In genomic region chr15:103041613-103042012, GRCm38 (mm10) we compare ENCODE assay signal across 24 mouse cellular contexts. TPM values are rescaled to one million over a fixed set of nuclear protein-coding genes. Genes with fewer than 3 reads are reported as not detected.
DNase-seq lines count a peak whose midpoint lies in the region; ATAC-seq and TF ChIP-seq lines count a peak whose summit lies in the region.
"Had no signal": no experiment of that assay in that cellular context is flagged by ENCODE, and none has a peak within 500 bp of the region (broad histone marks: within the 10 kb centered on the region; RNA-seq: fewer than 3 reads in every experiment).

No protein-coding gene starts in this region.

- DNase-seq in urinary bladder, postnatal 14 days (ENCODE audit: low spot score): peak; percentile 26
- DNase-seq in urinary bladder, postnatal 4 days (ENCODE audit: low spot score in 2 of 2): no peak
- DNase-seq in embryo, embryonic 9.5 days (ENCODE audit: extremely low spot score): peak; percentile 44
- no peak for DNase-seq in stomach, postnatal 0 days (ENCODE audit: low spot score)
- DNase-seq in gastrocnemius, postnatal 36 days: no peak
- no peak for DNase-seq in cerebellum, adult 11-12 months
- DNase-seq: adrenal gland, adult 2 months; cerebellum, adult 9-10 months; gastrocnemius, postnatal 25 days; heart, postnatal 4 days; kidney, adult 18-20 months; liver, postnatal 0 days; thymus, postnatal 36 days had no signal

- no peak for ATAC-seq in limb, embryonic 15.5 days (ENCODE audit: insufficient number of reproducible peaks, low FRiP score, low TSS enrichment, low read depth)
- ATAC-seq in stomach, postnatal 0 days (ENCODE audit: low FRiP score, low TSS enrichment): peak; percentile 63; the same call in 1 of the 2 replicates
- ATAC-seq in CD4-positive, CD25-positive, alpha-beta regulatory T cell, adult 4 months: no peak
- ATAC-seq: liver, postnatal 0 days had no signal

- no peak overlapping the region for H3K4me3 ChIP-seq in limb, embryonic 15.5 days
- H3K4me3 ChIP-seq in stomach, postnatal 0 days (ENCODE audit: low read depth, low read length): no peak overlapping the region
- H3K4me3 ChIP-seq: embryonic facial prominence, embryonic 12.5 days; limb, embryonic 13.5 days; midbrain, embryonic 12.5 days; myocyte had no signal

- no peak for TF ChIP-seq EP300 in stomach, postnatal 0 days (optimal IDR thresholded peaks at IDR 0.05)

- H3K4me2 ChIP-seq in limb, embryonic 15.5 days: no peak overlapping the region
- H3K4me2 ChIP-seq in stomach, postnatal 0 days (replicated peaks; ENCODE audit: low read depth): no peak overlapping the region
- H3K4me2 ChIP-seq: embryonic facial prominence, embryonic 12.5 days; midbrain, embryonic 12.5 days had no signal

- H3K4me1 ChIP-seq in limb, embryonic 15.5 days: peaks cover 15% of the 10 kb centered on the region
- no peaks in the 10 kb centered on the region for H3K4me1 ChIP-seq in stomach, postnatal 0 days (replicated peaks; ENCODE audit: control insufficient read depth, insufficient read depth)
- H3K4me1 ChIP-seq: embryonic facial prominence, embryonic 12.5 days; midbrain, embryonic 12.5 days had no signal

- no peak overlapping the region for H3K9ac ChIP-seq in limb, embryonic 15.5 days
- H3K9ac ChIP-seq in stomach, postnatal 0 days (ENCODE audit: low read length): no peak overlapping the region
- H3K9ac ChIP-seq: embryonic facial prominence, embryonic 12.5 days; limb, embryonic 13.5 days; liver, postnatal 0 days; midbrain, embryonic 12.5 days had no signal

- 0 out of 2 replicates have a peak overlapping the region, but pooled peaks have one; percentile 33 for H3K27ac ChIP-seq in limb, embryonic 15.5 days
- H3K27ac ChIP-seq in stomach, postnatal 0 days (replicated peaks): peak overlapping the region; percentile 89
- H3K27ac ChIP-seq: embryonic facial prominence, embryonic 12.5 days; limb, embryonic 13.5 days; midbrain, embryonic 12.5 days had no signal

- H3K9me3 ChIP-seq in limb, embryonic 15.5 days: no peaks in the 10 kb centered on the region
- no peaks in the 10 kb centered on the region for H3K9me3 ChIP-seq in stomach, postnatal 0 days (ENCODE audit: control insufficient read depth, low read length)
- H3K9me3 ChIP-seq: embryonic facial prominence, embryonic 12.5 days; heart, embryonic 10.5 days; limb, embryonic 13.5 days; midbrain, embryonic 12.5 days had no signal

- no peak for TF ChIP-seq CTCF in stomach, postnatal 0 days (IDR thresholded peaks at IDR 0.05; ENCODE audit: low read depth)

- intact Hi-C loops in gastrocnemius, postnatal 36 days (cut with DNase I): no loop called here

- H3K27me3 ChIP-seq in limb, embryonic 15.5 days: peaks cover 92% of the 10 kb centered on the region
- H3K27me3 ChIP-seq in stomach, postnatal 0 days (ENCODE audit: control insufficient read depth, insufficient read depth, low read length): no peaks in the 10 kb centered on the region
- H3K27me3 ChIP-seq: CH12.LX had no signal

- H3K36me3 ChIP-seq in limb, embryonic 15.5 days: no peaks in the 10 kb centered on the region
- no peaks in the 10 kb centered on the region for H3K36me3 ChIP-seq in stomach, postnatal 0 days (ENCODE audit: control insufficient read depth, insufficient read depth, low read length)
- H3K36me3 ChIP-seq: embryonic facial prominence, embryonic 12.5 days; heart, embryonic 10.5 days; limb, embryonic 13.5 days; midbrain, embryonic 12.5 days had no signal

- 19% methylated on average over 5 of the region's 5 CpGs for WGBS in limb, embryonic 15.5 days
- WGBS in stomach, postnatal 0 days: 38% methylated on average over 5 of the region's 5 CpGs

RNA-seq across cellular contexts. Expression of gene Hoxc4, which starts 22.9 kb away (rescaled TPM):
- 1.7 and 2.7 TPM in 2 replicates for polyA plus RNA-seq in limb, embryonic 15.5 days (2015; fragmentation: Nextera tagmentation; extraction: Ambion mirVana)
- 9.6 and 10.4 TPM in 2 replicates for polyA plus RNA-seq in stomach, postnatal 0 days (2015; fragmentation: Nextera tagmentation; extraction: Ambion mirVana)
- not detected for polyA plus RNA-seq in CD4-positive, CD25-positive, alpha-beta regulatory T cell, adult 4 months (2017; shearing (Covaris generic))
- total RNA-seq in gastrocnemius, postnatal 36 days (2021): 1 to 10 TPM; 4.1 to 4.2 TPM
- total RNA-seq: layer of hippocampus, adult 18-20 months; left cerebral cortex, adult 18-20 months had no signal
- polyA plus RNA-seq: frontal cortex, adult 2 months had no signal

RNA-seq across cellular contexts. Expression of gene Hoxc6, which starts 43.6 kb away (rescaled TPM):
- 1.7 and 2.3 TPM in 2 replicates for polyA plus RNA-seq in limb, embryonic 15.5 days (2015; fragmentation: Nextera tagmentation; extraction: Ambion mirVana)
- 3.3 and 4.9 TPM in 2 replicates for polyA plus RNA-seq in stomach, postnatal 0 days (2015; fragmentation: Nextera tagmentation; extraction: Ambion mirVana)
- polyA plus RNA-seq in CD4-positive, CD25-positive, alpha-beta regulatory T cell, adult 4 months (2017; shearing (Covaris generic)): not detected
- total RNA-seq in gastrocnemius, postnatal 36 days (2021): 1 to 10 TPM; 6.8 to 7.0 TPM
- total RNA-seq: layer of hippocampus, adult 18-20 months; left cerebral cortex, adult 18-20 months had no signal
- polyA plus RNA-seq: embryonic facial prominence, embryonic 12.5 days; frontal cortex, adult 2 months; liver, postnatal 0 days; midbrain, embryonic 12.5 days had no signal

RNA-seq across cellular contexts. Expression of gene Hoxc8, which starts 51.2 kb away (rescaled TPM):
- 1.5 and 3.0 TPM in 2 replicates for polyA plus RNA-seq in limb, embryonic 15.5 days (2015; fragmentation: Nextera tagmentation; extraction: Ambion mirVana)
- 7.1 and 7.3 TPM in 2 replicates for polyA plus RNA-seq in stomach, postnatal 0 days (2015; fragmentation: Nextera tagmentation; extraction: Ambion mirVana)
- polyA plus RNA-seq in CD4-positive, CD25-positive, alpha-beta regulatory T cell, adult 4 months (2017; shearing (Covaris generic)): under 1 TPM in 1 of 2 experiments, not detected in 1; 0.43 TPM
- 1 to 10 TPM; 1.5 to 2.0 TPM for total RNA-seq in gastrocnemius, postnatal 36 days (2021)
- total RNA-seq: CH12.LX; heart, postnatal 4 days; layer of hippocampus, adult 18-20 months; left cerebral cortex, adult 18-20 months had no signal
- polyA plus RNA-seq: embryonic facial prominence, embryonic 12.5 days; frontal cortex, adult 2 months; liver, postnatal 0 days; midbrain, embryonic 12.5 days had no signal

Comparison
In these comparisons a context has a peak if more than half of its experiments do, and no peak if none do; other contexts are left out.
1. DNase-seq: peak in urinary bladder, postnatal 14 days (single experiment) and embryo, embryonic 9.5 days (single experiment); none in urinary bladder, postnatal 4 days (0 of 2), stomach, postnatal 0 days (single experiment), gastrocnemius, postnatal 36 days (0 of 2) and cerebellum, adult 11-12 months (single experiment).